Mouse (Mus musculus) heart, embryonic 13.5 days (tissue): ENCODE data around the gene Shisa6. TPM values are rescaled to one million over a fixed set of nuclear protein-coding genes. Genes with fewer than 3 reads are reported as not detected.
A peak's percentile ranks its signal among the peaks of the same experiment; 100 is the strongest.

ENCODE experiments used
- ATAC-seq: fragments of 200-750 bp; cut with Nextera tagmentation; 2 replicates; pipeline ENCODE4 v1.8.0; 2017; ENCODE audit warnings: moderate TSS enrichment; ENCODE audit not compliant: insufficient number of reproducible peaks, low FRiP score, low TSS enrichment; ENCODE audit errors: extremely low read depth
- H3K27ac ChIP-seq: fragments of 300-500 bp; sonication (generic); replicated peaks from 2 replicates; pipeline ENCODE4 v1.5.1; 2015; ENCODE audit warnings: moderate library complexity, mild to moderate bottlenecking, inconsistent platforms
- H3K27me3 ChIP-seq: fragments of 300-500 bp; sonication (generic); replicated peaks from 2 replicates; pipeline ENCODE4 v1.6.1; 2015; ENCODE audit warnings: mild to moderate bottlenecking, inconsistent platforms
- H3K36me3 ChIP-seq: fragments of 300-500 bp; sonication (generic); 2 replicates; pipeline ENCODE4 v1.6.1; 2015; ENCODE audit warnings: mild to moderate bottlenecking, inconsistent platforms
- H3K4me1 ChIP-seq: fragments of 300-500 bp; sonication (generic); 2 replicates; pipeline ENCODE4 v1.6.1; 2015; ENCODE audit warnings: inconsistent platforms
- H3K4me2 ChIP-seq: fragments of 300-500 bp; sonication (generic); 2 replicates; pipeline ENCODE4 v1.6.1; 2015; ENCODE audit warnings: inconsistent platforms, mild to moderate bottlenecking, moderate library complexity
- H3K4me3 ChIP-seq: fragments of 300-500 bp; sonication (generic); 2 replicates; pipeline ENCODE4 v1.5.1; 2015; ENCODE audit warnings: moderate library complexity, mild to moderate bottlenecking, inconsistent platforms
- H3K9ac ChIP-seq: fragments of 300-500 bp; sonication (generic); 2 replicates; pipeline ENCODE4 v1.6.1; 2015; ENCODE audit warnings: inconsistent platforms, mild to moderate bottlenecking, moderate library complexity
- H3K9me3 ChIP-seq: fragments of 300-500 bp; sonication (generic); 2 replicates; pipeline ENCODE4 v1.6.1; 2016; ENCODE audit warnings: inconsistent platforms
- WGBS: fragments of 180-500 bp; shearing (Covaris S2); methylation state at CpG from one replicate; pipeline ENCODE4 v1.1.7; 2015; ENCODE audit warnings: mixed read lengths; 5-methylcytosine and 5-hydroxymethylcytosine counted together
- polyA plus RNA-seq: library from polyadenylated mRNA; unstranded; fragments of >200 nt; fragmentation: Nextera tagmentation; extraction: Ambion mirVana; gene quantifications from 2 replicates; pipeline ENCODE4 v1.2.1, GENCODE M21; 2015

The Shisa6 gene
- polyA plus RNA-seq, 1 experiment from 2014 or later, result 0.25 TPM

DNA sequence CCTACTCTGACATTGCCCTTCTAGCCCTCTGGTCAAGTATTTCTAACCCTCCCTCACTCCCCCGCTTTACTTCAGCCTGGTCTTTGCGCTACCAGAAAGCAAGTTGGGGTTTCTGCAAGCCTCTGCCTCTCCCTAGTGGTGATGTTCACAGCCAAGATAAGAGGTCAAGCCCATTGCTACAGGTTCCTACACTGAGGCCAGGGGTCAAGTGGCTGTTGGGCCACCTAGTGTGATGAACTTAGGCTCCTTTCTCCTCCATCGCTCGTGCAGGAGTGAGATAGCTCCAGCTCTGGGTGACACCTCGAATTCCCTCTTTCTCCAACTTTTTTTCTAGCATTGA lies 1.2 kb upstream of the Shisa6 start:
- H3K9ac ChIP-seq, result peak overlapping the region; percentile 69; the same call in 1 of the 2 replicates
- WGBS, result 3% methylated on average over 5 of the region's 5 CpGs

DNA sequence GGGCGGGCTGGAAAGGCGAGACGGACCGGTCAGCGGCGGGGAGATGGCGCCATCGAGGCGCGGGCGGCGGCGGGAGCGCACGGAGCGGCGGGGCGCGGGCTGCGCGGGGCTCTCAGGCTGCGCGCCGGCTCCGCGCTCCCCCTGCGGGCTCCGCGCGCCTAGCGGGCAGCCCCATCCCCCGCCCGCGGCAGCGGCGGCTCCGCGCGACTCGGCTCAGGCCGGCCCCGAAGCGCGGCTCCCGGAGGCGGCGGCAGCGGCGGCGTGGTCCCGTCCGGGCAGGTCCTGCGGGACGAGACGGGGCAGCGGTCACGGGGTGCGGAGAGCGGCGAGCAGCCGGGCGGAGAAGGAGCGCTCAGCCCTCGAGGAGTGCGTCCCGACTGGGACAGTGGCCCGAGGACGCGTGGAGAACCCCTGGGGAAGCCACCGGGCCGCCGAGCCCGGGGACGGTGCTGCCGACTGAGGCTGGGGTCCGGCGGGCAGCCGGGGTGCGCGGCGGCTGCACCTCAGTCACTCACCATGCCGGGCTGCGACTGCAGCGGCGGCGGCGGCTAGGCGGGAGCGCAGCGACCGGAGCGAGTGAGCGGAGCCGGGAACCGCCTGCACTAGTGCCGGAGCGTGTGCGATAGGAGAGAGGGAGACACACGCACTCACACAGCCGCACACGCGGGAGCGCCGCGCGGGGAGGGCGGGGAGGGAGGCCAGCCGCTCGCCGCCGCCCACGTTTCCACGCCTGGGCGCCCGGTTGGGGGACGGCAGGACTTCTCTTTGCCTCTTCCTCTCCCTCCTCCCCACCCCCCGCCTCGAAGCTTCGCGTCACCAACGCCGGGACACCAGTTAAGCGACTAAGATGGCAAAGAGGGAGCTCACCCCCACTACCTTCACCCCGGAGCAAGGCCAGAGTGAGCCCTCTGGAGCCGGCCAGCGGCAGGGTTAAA lies 549 bp upstream of the Shisa6 start:
- WGBS, result under 1% methylated on average over 86 of the region's 126 CpGs
- Histone ChIP-seq H3K4me3 (peak overlapping the region; percentile 68), H3K9me3 (no peaks in the 10 kb centered on the region), H3K27ac (no peak overlapping the region), H3K4me2 (peak overlapping the region; percentile 97), H3K27me3 (peaks cover 89% of the 10 kb centered on the region), H3K36me3 (no peaks in the 10 kb centered on the region), H3K9ac (peak overlapping the region; percentile 69), H3K4me1 (peaks cover 27% of the 10 kb centered on the region)
- no peak for ATAC-seq

More for the DNA sequence above, 1.2 kb upstream of the Shisa6 start:
- H3K36me3 ChIP-seq, result no peaks in the 10 kb centered on the region
- no peak for ATAC-seq
- H3K4me3 ChIP-seq, result peak overlapping the region; percentile 68
- H3K27me3 ChIP-seq, result peaks cover 83% of the 10 kb centered on the region
- peaks cover 27% of the 10 kb centered on the region for H3K4me1 ChIP-seq
- no peaks in the 10 kb centered on the region for H3K9me3 ChIP-seq
- no peak overlapping the region for H3K27ac ChIP-seq
- H3K4me2 ChIP-seq, result peak overlapping the region; percentile 97

DNA sequence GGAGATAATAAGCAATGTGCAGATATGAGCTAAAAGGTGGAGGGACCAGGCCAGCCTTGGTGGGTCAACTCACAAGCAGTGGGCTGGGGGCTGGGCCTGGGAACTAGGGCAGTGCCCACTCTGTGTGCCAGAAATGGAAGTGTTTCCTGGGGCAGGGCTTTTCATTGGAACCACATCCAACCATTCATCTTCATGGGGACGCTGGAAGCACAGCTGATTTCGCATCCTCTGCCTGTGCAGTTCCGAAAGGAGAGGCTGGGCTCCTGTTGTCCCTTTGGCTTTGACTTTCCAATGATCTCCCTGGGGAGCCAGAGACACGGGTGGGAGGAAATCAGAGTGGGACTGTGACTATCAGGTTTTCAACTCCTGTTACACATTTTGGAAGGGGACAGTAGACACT lies 1.5 kb downstream of the Shisa6 start:
- no peak for ATAC-seq
- Histone ChIP-seq H3K9me3 (no peaks in the 10 kb centered on the region), H3K27me3 (peaks cover 79% of the 10 kb centered on the region), H3K27ac (no peak overlapping the region), H3K4me2 (peak overlapping the region; percentile 97; the same call in 1 of the 2 replicates), H3K36me3 (no peaks in the 10 kb centered on the region), H3K4me1 (peaks cover 27% of the 10 kb centered on the region), H3K9ac (no peak overlapping the region), H3K4me3 (peak overlapping the region; percentile 68; the same call in 1 of the 2 replicates)
- WGBS, result 36% methylated on average over 4 of the region's 4 CpGs

DNA sequence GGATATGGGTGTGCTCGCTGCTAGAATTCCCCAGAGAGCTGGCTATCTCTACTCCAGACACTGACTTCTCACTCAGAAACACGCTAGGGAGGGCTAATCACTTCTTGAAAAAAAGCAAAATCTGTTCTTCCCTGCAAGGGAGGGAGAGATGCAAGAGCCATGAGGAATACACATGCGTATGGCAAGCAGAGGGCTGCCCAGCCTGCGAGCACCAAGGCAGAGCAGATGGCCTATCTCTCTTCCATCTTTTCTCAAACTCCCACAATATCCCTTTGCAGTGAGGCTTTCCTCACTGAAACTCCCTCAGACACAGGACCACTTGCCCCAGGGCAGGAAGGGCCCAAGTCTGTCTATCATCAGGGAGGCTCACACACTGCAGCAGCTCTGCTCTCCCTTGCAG lies 3.4 kb downstream of the Shisa6 start:
- no peaks in the 10 kb centered on the region for H3K9me3 ChIP-seq
- H3K4me1 ChIP-seq, result peaks cover 21% of the 10 kb centered on the region
- H3K4me2 ChIP-seq, result no peak overlapping the region
- no peak overlapping the region for H3K9ac ChIP-seq
- no peak for ATAC-seq
- 52% methylated on average over 4 of the region's 4 CpGs for WGBS
- no peak overlapping the region for H3K27ac ChIP-seq
- H3K36me3 ChIP-seq, result no peaks in the 10 kb centered on the region
- no peak overlapping the region for H3K4me3 ChIP-seq
- H3K27me3 ChIP-seq, result peaks cover 63% of the 10 kb centered on the region

DNA sequence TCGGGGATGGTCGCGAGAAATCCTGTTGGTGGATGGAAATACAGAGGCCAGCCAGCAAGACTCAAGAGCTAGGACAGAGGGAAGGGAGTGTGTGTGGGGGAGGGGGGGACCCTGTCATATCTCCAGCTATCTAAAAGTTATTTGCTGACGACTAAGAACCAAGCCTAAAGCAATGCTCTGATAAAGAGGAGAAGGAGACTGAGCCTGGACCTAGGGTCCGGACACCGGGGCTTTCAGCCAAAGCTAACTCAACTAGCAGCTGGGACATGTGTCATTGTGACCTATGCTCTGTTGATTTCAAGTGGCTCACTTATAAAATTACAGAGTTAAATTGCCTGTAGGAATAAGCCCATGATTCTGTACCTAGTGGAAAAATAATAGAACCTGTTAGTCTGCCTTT lies 6.4 kb downstream of the Shisa6 start:
- Histone ChIP-seq H3K9ac (no peak overlapping the region), H3K27ac (no peak overlapping the region), H3K27me3 (peaks cover 46% of the 10 kb centered on the region), H3K9me3 (no peaks in the 10 kb centered on the region), H3K36me3 (no peaks in the 10 kb centered on the region), H3K4me1 (no peaks in the 10 kb centered on the region), H3K4me2 (no peak overlapping the region), H3K4me3 (no peak overlapping the region)
- 47% methylated on average over 6 of the region's 6 CpGs for WGBS
- no peak for ATAC-seq

DNA sequence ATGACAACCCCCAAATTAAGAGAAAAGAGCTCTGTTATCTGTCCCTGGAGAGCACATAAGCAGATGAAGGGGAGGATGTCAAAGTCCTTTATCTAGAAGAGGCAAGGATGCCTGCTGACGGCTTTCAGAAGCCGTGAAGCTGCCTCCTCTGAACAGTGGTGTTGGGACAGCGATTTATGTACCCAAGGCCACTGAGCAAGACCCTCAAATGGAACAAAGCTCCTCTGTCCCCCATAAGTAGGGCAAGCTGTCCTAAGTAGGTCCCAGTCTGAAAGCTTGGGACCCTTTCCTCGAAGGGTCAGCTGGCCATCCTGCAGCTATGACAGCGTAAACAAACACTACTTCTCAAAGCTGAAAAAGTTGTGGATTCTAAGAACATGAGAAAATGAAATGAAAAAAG lies 11.4 kb downstream of the Shisa6 start:
- Histone ChIP-seq H3K9me3 (no peaks in the 10 kb centered on the region), H3K36me3 (no peaks in the 10 kb centered on the region), H3K4me1 (no peaks in the 10 kb centered on the region), H3K9ac (no peak overlapping the region), H3K27ac (no peak overlapping the region), H3K4me3 (no peak overlapping the region), H3K4me2 (no peak overlapping the region), H3K27me3 (peaks cover 16% of the 10 kb centered on the region; the same call in 1 of the 2 replicates)
- no peak for ATAC-seq
- WGBS, result 38% methylated on average over 5 of the region's 5 CpGs

DNA sequence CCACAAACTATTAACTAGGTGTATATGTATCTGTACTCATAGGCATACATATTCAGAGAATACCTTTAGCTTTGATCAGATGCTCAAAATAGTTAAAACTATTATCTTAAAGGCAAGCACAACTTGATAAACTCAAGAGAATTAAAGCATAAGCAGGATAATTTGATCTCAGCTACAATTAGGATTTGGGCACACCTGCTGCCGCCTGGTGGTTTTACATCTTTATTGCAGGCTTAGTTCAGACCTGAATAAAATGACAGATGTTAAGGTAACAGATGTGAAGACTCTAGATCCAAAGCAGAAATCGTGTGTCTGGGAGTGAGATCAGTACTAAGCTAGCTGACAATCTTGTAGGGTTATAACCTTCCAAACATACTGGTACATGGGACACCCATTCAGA lies 24.8 kb downstream of the Shisa6 start:
- Histone ChIP-seq H3K4me2 (no peak overlapping the region), H3K9me3 (no peaks in the 10 kb centered on the region), H3K36me3 (no peaks in the 10 kb centered on the region), H3K4me3 (no peak overlapping the region), H3K27ac (no peak overlapping the region), H3K9ac (no peak overlapping the region), H3K27me3 (0 out of 2 replicates have a peak, but pooled peaks cover 3% of the 10 kb centered on the region), H3K4me1 (no peaks in the 10 kb centered on the region)
- 49% methylated on average over 2 of the region's 2 CpGs for WGBS
- no peak for ATAC-seq

DNA sequence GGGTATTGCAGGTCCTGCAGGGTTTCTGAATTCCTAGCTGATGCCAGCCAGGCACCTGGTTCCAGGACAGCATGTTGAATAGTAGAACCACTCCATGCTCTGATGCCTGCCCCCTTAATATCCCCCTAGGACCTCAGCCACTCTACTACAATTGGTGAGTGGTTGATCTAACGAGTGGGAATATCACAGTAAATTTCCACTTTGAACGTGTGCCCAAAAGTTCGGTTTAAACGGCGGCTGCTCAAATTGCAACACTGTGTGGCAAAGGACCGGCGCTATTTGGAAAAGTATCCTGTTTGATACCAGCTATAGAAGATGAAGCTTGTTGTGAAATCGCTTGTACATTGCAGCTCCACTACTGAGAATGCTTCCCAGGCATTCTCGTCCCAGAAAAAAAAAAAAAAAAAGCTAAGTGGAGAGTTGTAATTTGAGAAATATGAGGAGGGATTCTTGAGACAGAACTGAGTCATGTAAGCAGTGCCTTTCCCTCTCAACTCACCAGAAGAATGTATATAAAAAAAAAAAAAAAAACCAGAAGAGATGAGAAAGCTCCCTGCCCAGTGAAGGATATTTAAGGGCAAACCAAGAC lies 26.8 kb downstream of the Shisa6 start:
- Histone ChIP-seq H3K36me3 (no peaks in the 10 kb centered on the region), H3K4me2 (no peak overlapping the region), H3K9me3 (no peaks in the 10 kb centered on the region), H3K27me3 (0 out of 2 replicates have a peak, but pooled peaks cover 3% of the 10 kb centered on the region), H3K9ac (no peak overlapping the region), H3K4me1 (no peaks in the 10 kb centered on the region), H3K4me3 (no peak overlapping the region), H3K27ac (no peak overlapping the region)
- no peak for ATAC-seq
- 70% methylated on average over 9 of the region's 9 CpGs for WGBS

DNA sequence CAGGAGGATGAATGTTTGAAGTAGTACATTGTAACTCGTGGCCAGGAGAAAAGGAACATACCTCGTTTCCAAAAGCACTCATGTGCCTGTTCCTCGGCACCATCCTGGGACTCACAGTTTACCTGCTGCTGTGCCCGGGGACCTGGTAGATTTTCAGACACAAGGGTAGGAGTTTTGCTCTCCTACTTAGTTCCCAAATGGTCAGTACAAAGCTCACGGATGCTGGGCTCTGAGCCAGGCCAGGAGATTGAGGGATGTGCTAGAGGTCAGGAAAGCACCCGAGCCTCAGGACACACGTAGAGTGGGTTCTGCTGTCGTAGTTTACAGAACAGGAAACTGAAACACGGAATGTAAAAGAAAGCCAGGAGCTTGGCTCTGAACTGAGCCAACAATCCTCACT lies 29.5 kb downstream of the Shisa6 start:
- no peak overlapping the region for H3K4me3 ChIP-seq
- WGBS, result 67% methylated on average over 9 of the region's 9 CpGs
- H3K4me2 ChIP-seq, result no peak overlapping the region
- ATAC-seq, result no peak
- no peaks in the 10 kb centered on the region for H3K36me3 ChIP-seq
- no peaks in the 10 kb centered on the region for H3K27me3 ChIP-seq
- H3K9ac ChIP-seq, result no peak overlapping the region
- H3K9me3 ChIP-seq, result no peaks in the 10 kb centered on the region
- H3K27ac ChIP-seq, result no peak overlapping the region
- no peaks in the 10 kb centered on the region for H3K4me1 ChIP-seq

DNA sequence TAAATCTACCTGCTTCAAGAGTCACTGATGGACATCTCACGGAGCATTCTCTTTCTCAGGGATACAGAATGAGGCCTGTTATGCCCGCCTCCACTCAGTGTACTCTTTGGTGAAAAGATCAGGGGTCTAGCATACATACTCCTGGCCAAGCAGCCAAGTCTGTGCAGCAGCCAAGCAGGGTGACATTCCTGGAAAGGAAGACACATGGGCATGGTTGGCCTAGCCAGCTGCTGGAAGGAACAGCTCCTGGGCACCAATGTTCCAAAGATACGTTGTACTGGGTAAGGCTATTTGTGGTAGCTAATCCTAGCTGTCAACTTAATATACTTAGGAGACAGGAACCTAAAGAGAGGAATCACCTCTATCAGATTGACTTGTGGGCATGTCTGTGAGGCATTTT lies 31.4 kb downstream of the Shisa6 start:
- Histone ChIP-seq H3K9me3 (no peaks in the 10 kb centered on the region), H3K4me2 (no peak overlapping the region), H3K27ac (no peak overlapping the region), H3K27me3 (no peaks in the 10 kb centered on the region), H3K4me1 (no peaks in the 10 kb centered on the region), H3K4me3 (no peak overlapping the region), H3K36me3 (no peaks in the 10 kb centered on the region), H3K9ac (no peak overlapping the region)
- WGBS, result 75% methylated on average over 3 of the region's 3 CpGs
- no peak for ATAC-seq

DNA sequence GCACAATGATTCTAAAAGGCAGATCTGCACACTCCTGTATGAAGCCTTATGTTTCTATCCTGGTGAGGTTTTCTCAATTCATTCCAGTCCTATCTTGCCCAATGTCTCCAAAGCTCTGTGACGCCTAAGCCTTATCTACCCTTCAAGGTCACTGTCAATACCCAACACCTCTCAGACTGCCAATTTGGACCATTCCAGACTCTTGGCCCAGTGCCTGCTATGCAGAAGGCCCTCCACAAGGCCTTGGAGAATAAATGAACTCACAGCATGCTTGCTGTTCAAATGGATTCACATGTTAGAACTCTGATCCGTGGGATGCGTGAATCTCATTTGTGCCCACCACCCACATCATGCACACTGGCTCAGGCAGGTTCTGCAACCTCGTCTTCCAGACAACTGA lies 38.0 kb downstream of the Shisa6 start:
- peaks cover 14% of the 10 kb centered on the region for H3K4me1 ChIP-seq
- H3K9me3 ChIP-seq, result no peaks in the 10 kb centered on the region
- H3K4me2 ChIP-seq, result no peak overlapping the region
- ATAC-seq, result no peak
- H3K9ac ChIP-seq, result no peak overlapping the region
- 61% methylated on average over 4 of the region's 4 CpGs for WGBS
- H3K27ac ChIP-seq, result peak overlapping the region; percentile 49; the same call in 1 of the 2 replicates
- H3K27me3 ChIP-seq, result no peaks in the 10 kb centered on the region
- no peaks in the 10 kb centered on the region for H3K36me3 ChIP-seq
- H3K4me3 ChIP-seq, result no peak overlapping the region
